Mouse (Mus musculus) bone marrow macrophage, adult 2 months (primary cell): ENCODE measurements around the gene Arglu1.

Experiments used
- CTCF ChIP-seq: IDR thresholded peaks from 2 replicates; pipeline ENCODE4 v1.5.1; 2012; ENCODE audit warnings: low read depth, mild to moderate bottlenecking, low read length, moderate library complexity
- POLR2A ChIP-seq: IDR thresholded peaks from 2 replicates; pipeline ENCODE4 v1.6.1; 2012; ENCODE audit warnings: mild to moderate bottlenecking, low read depth, low read length, borderline replicate concordance

DNA sequence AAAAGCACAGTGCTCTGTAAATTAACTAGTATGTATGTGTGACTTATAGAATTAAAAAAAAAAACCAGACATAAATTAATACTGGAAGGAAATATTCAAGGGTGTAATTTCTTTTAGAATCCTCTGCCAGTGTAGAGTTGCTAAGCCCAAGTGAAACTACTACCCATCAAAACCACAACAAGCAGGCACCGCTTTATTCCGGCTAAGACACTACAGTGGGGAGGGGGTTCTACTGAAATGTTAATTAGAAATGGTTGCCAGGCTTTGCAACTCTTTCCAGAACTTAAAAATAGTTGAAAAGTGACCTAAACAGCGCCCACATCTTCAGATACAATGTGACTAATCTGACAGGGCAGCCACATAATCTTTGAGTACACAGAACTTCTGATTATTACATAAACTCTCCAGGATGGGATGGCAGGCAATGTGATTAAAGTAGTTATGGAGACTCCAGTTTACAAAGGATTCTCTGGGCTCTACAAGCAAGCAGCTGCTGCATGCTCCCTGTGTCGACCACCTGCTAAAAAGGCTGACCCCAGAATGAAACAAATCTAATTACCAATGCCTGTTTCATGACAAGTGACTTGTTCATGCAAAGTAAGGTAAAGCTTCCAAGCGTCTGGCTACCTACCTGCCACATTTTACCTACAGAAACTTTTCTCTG lies 32.5 kb downstream of the Arglu1 start:
- TF ChIP-seq POLR2A (no peak), CTCF (no peak)
